Mouse (Mus musculus) embryo, embryonic 11 days (tissue): Measurements from ENCODE around the gene Macrod2.

ENCODE experiments used
- DNase-seq: peaks from one replicate; pipeline ENCODE4 v3.0.0-alpha.2; 2015

Macrod2 gene

DNA sequence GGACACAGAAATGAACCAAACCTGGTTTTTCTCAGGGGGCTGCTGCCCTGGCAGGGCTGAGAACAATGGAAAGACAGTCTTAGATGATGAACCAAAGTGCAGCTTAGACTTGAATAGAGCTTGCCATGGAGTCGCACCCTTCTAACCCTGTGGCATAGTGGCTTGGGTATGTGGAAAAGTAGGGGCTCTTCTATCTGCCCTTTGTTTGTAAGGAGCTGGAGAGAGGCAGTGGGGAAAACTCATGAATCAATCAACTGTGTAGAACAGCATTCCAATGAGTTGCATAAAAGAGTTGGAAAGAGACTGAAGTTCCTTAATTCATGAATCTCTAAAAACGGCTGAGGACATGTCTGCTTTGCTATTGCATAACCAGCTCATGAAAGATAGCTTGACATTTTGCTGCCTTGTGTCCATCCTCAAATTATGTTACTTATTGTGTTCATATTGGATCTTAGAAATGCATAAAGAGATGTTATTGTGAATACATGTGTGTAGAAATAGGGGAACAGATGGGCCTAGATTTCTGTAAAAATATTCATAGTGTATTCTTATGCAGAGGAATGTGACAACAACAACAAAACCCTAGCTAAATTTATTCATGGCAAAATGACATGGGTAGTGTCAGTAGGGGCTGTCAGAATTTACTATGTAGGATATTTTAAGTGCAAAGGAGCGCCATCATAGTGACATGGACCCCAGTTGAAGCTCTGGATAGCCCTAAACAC is 197.6 kb downstream of the Macrod2 start:
- no peak for DNase-seq

GRCm38 (mm10) chr2:140596906-140597305 is 201.8 kb downstream of the Macrod2 start:
- no peak for DNase-seq

DNA sequence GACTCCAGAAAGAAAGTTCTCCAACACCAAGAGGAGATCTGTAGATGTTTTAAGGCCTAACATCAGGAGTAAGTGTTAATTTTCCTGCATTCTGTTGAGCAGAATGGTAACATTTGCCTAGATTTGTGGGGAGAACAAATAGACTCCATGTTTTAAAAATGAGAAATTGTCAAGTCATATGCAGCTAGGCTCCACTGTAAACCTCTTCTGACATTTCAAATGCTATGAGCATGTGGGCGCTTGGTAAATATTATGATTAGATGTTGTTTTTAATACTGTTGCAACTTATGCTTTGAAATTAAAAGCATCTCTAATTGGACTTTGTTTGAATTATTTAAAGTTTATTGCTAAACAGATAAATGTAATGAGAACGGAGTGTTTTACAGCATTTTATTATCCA is 220.3 kb downstream of the Macrod2 start:
- DNase-seq = no peak

DNA sequence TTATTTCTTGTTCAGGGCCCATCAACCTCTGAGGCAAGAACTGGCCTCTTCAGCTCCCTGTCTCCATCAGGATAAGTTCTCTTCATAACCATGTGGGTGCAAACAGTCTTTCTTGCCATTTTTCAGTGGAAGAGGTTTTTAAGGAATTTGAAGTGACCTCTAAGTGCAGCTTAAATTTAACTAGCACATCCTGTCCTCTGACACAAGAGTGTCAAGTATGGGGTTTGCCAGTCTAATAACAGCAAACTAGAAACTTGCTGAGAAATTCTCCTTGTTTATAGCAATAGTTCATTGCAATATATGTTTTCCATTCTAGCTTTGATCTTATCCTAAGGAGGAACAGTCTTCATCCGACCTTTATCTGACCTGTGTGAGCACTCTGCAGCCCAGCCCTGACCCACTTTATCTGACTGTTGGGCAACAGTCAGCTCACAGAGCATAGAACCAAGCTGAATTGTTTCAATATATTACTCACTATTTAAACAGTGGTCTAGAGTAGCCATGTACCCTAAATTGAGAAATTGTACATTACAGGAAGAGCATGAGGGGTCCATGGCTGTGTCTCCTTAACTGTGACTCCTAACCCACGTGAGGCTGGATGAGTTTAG is 226.7 kb downstream of the Macrod2 start:
- DNase-seq = no peak

- peak; percentile 54 for DNase-seq
Observed at GRCm38 (mm10) chr2:140653481-140653880, 258.4 kb downstream of the Macrod2 start.

- DNase-seq = no peak
Observed at GRCm38 (mm10) chr2:140653978-140654377, 258.9 kb downstream of the Macrod2 start.

GRCm38 (mm10) chr2:140662673-140663072 is 267.6 kb downstream of the Macrod2 start:
- DNase-seq = no peak

- no peak for DNase-seq
Observed at GRCm38 (mm10) chr2:140664381-140664780, 269.3 kb downstream of the Macrod2 start.

- DNase-seq = peak; percentile 49
Observed at GRCm38 (mm10) chr2:140666846-140667245, 271.7 kb downstream of the Macrod2 start.

DNA sequence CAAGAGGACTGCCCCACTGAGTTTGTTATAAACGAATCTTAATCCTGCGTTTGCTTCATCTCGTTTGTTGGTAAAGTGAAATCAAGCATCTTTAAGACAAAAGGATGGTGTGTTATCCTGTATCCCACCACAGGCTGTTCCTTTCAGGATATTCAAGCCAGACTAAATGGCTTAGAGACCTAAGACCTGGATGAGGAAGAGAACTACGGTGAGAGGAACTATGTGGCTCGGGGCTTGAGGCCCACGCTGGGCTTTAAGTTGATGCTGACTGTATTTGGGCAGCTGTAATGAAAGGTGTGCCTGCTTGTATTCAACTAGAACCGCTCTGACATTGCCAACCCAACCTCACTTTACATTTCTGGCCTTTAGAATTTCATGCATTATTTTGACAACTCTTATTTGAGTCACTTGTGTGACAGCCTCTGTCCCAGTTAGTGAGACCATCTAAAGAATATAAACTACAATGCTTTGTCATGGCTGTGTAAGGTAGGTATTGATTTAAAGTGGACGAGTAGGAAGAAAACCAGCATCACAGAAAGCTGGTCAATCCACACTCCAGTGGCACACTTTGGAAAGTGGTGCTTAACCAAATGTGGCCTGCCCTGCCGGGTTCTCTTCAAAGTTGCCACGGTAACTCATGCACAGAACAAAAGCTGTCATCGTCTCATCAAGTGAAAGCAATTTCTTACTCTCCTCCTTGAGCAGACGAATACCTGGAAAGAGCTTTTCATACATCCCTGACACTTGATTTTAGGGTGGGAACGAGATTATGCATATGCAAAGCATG is 272.3 kb downstream of the Macrod2 start:
- DNase-seq = no peak

GRCm38 (mm10) chr2:140668311-140668710 is 273.2 kb downstream of the Macrod2 start:
- peak; percentile 92 for DNase-seq

GRCm38 (mm10) chr2:140669081-140669480 is 274.0 kb downstream of the Macrod2 start:
- no peak for DNase-seq

DNA sequence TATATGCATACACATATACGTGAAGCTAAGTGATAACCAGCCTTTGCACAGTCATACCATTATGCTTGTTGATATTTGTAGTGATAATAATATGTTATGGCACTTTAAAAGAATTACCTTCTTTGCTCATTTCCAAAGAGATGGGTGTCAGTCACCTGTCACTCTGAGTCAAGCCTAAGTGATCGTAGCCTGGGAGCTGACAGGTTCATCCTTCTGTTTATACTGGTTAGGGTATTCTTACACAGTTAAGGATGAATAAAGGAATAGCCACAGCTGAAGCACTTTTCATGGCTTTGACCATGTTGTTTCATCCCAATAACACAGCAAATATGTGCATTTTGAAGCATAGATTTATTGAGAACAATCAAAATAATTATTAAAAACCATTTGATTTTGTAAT is 274.7 kb downstream of the Macrod2 start:
- DNase-seq = no peak

DNA sequence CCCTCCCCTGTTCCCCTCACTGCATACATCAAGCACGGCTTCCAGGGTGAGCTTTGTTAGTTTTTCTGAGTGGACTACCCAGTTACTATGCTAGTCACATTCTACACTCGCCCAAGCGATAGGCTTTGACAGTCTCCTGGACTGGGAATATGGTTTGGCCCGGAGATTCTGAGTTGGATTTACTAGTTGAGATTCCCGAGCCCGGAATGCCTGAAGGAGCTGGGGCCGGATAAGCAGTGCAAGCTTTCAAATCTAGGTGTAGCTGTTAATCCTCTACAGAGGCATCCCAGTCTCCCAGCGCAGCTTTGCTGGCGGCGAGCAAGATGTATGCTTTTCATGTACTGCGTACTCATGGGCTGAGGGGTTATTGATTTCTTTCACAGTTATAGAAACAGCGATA is 275.3 kb downstream of the Macrod2 start:
- DNase-seq = peak; percentile 75

DNA sequence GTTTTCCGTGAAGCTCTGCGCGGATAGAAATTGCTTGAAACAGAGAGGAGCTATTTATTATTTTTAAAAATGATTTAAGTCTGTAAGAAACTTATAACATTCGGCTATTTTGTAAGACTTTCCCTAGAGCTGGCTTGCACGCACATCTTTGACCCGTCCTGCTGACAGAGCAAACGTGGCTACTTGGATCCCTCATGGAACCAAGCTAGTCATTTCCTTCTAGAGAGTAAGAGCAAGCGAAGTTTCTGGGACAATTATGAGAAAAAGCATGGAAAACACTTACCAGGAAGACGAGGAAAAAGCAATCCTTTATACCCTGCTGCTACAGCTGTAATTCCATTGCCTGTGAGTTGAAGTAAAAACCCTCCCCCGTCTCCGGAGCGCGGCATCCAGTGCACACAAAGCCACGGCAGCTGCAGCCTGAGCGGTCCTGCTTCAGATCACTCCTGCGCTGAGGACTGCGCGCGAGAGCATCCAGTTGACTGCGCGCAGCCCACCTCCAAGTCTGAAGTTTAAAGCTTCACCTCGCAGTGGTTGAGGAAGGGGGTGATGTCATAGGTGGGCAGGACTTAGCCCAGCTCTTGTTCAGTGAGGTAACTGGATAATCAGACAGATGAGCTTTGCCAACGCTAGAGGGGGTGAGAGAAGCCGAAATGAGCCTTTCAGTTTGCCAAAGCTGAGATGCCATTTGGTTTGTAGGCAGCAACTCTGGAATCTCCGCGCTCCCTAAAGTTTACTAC is 276.0 kb downstream of the Macrod2 start, which contains the start of gene Flrt3:
Flrt3 (minus strand) TSS at position 507 of the 740 bp plus-strand sequence.
- peak; percentile 95 for DNase-seq

GRCm38 (mm10) chr2:140673466-140673865 is 278.4 kb downstream of the Macrod2 start:
- no peak for DNase-seq

DNA sequence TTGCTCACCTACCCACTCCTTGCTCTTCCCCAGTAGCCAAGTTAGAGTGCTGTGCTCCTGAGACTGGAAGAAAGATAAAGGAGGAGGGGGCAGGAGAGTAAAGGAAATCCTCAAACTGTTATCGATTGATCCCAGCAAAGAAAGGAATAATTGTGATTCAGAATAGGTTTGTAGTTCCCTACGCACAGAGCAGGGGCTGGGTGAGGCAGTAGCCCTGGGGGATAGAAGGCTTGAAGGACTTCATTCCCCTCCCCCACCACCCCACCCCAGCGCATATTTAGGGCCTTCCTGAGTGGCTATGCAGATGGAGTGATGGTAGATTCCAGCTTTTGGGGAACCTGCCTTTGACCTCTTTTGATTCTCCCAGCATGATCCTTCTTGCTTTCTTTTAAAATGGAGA is 281.6 kb downstream of the Macrod2 start:
- no peak for DNase-seq

DNA sequence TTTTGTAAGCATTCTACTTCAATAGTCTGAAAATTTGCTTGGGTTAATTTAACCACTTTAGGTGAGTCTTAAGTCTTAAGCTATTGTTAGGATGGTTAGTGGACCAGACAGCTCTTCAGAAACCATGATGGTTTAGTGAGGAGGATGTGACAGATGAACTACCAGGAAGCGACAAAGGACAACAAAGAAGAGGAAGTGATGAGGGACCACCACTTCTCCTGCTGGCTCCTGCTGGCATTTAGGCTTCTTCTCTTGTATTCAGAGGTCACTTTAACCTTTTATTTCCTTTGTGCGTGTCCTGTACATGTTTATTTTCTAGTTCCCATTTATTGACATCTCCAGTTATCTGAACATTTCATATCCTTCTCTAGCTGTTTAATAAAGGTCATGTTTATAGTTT is 295.8 kb downstream of the Macrod2 start:
- DNase-seq = no peak

- no peak for DNase-seq
Observed at GRCm38 (mm10) chr2:140691403-140691802, 296.3 kb downstream of the Macrod2 start.

GRCm38 (mm10) chr2:140692461-140692860 is 297.4 kb downstream of the Macrod2 start:
- no peak for DNase-seq

GRCm38 (mm10) chr2:140693845-140694244 is 298.7 kb downstream of the Macrod2 start:
- no peak for DNase-seq

DNA sequence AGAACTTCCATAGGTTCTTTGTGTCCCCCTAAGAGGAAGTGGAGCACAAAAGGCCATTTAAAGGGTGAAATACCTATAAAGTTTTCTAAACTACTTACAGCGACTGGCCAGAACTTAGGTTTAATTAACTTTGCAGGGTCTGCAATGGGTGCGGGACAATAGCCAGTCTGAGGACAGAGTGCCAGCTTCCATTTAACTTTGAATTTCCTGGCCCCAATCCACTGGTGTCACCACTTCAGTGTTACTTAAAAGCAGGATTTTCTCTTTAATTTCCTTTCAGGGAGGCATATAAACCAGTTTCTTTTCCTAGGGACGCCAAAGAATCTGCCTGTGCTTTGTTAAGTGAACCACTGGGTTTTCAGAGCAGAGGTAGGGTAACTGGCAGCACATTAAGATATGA is 303.5 kb downstream of the Macrod2 start:
- peak; percentile 24 for DNase-seq

DNA sequence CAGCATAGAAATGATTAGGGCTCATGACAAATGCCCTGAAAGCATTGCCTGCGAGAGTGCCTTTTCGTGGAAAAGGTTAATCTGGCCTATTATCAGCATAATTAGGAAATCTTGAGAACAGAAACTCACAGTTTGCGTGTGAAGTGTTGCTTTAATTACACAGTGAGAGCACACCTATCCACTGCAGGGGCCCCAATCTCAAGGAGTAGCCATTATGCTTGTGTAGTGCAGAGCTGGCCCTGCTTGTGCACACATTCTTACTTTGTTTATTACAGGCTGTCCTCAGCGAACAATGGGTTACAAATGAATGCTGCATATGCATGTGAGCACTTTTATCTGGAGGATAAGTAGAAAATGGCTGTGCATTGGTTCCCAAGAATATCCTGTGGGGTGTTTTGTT is 308.3 kb downstream of the Macrod2 start:
- no peak for DNase-seq
